In the genomic region with DNA sequence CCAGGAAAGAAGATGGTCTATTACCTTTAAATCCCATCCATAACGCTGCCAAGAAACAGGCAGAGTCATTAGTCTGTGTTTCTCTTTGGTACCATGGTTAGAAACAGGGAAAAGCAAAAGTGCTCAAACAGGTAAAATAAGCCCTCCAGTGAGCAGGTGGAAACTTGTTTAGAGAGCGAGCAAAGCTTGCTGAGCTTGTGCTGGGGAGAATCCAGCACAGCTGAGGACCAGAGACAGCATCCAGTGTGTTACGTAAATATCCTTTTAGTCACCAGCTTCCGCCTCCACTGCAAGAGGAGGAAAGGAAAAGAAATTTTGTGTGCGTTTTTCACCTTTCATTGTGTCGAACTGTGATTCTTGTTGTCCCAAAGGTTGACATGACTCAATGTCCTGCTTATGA, we compare ENCODE assay signal across 16 mouse cellular contexts.
"Had no signal": no experiment of that assay in that cellular context is flagged by ENCODE, and none has a peak within 500 bp of the region (broad histone marks: within the 10 kb centered on the region; RNA-seq: fewer than 3 reads in every experiment).

No protein-coding gene starts in this region.

- H3K4me3 ChIP-seq: left cerebral cortex, adult 2 months; limb, embryonic 15.5 days; liver, embryonic 13.5 days; lung, embryonic 15.5 days; megakaryocyte, embryonic 14.5 days; midbrain, embryonic 12.5 days had no signal

- DNase-seq: kidney, adult 9 months; kidney, postnatal 36 days; liver, embryonic 13.5 days; liver, postnatal 0 days; lung, postnatal 14 days; thymus, postnatal 36 days had no signal

- H3K27ac ChIP-seq: kidney, postnatal 0 days; left cerebral cortex, adult 2 months; limb, embryonic 15.5 days; liver, embryonic 13.5 days; lung, embryonic 15.5 days; macrophage; midbrain, embryonic 12.5 days had no signal

- H3K36me3 ChIP-seq: limb, embryonic 15.5 days; liver, embryonic 13.5 days; lung, embryonic 15.5 days; midbrain, embryonic 12.5 days had no signal

- H3K4me2 ChIP-seq: limb, embryonic 15.5 days; liver, embryonic 13.5 days; lung, embryonic 15.5 days; midbrain, embryonic 12.5 days had no signal

- H3K27me3 ChIP-seq: limb, embryonic 15.5 days; liver, embryonic 13.5 days; lung, embryonic 15.5 days; megakaryocyte, embryonic 14.5 days; midbrain, embryonic 12.5 days had no signal

- H3K4me1 ChIP-seq: limb, embryonic 15.5 days; liver, embryonic 13.5 days; megakaryocyte, embryonic 14.5 days; midbrain, embryonic 12.5 days had no signal

- H3K9me3 ChIP-seq: limb, embryonic 15.5 days; liver, embryonic 13.5 days; lung, embryonic 15.5 days; megakaryocyte, embryonic 14.5 days; midbrain, embryonic 12.5 days had no signal

- H3K9ac ChIP-seq: limb, embryonic 15.5 days; liver, embryonic 13.5 days; liver, postnatal 0 days; lung, embryonic 15.5 days; midbrain, embryonic 12.5 days had no signal

- ATAC-seq: inflammation-experienced regulatory T-cells, adult 6 months; intestine, postnatal 0 days; liver, postnatal 0 days; midbrain, embryonic 16.5 days had no signal
